Mouse (Mus musculus) cerebellum, postnatal 36 days (tissue): ENCODE results near the gene Aurkaip1.
"Not testable (repeated sequence)": the region's sequence is repeated elsewhere in the genome, so short reads cannot be mapped to it uniquely, and the experiment has no call there.

Experiments
- DNase-seq, 2 experiments: peaks; one replicate each; pipeline ENCODE4 v3.0.0; 2021 to 2022; ENCODE audit warnings: mixed read lengths in 2 of 2

Aurkaip1 gene

GRCm38 (mm10) chr4:155831205-155831766 lies at the start of gene Aurkaip1:
Gene Aurkaip1 (plus strand): TSS chr4:155831272.
- peak; percentile 95 to 96 for DNase-seq

- DNase-seq, result no peak
Measured at GRCm38 (mm10) chr4:155783486-155784080, 47.5 kb upstream of the Aurkaip1 start.

- DNase-seq, result peak; percentile 79 to 80
Measured at GRCm38 (mm10) chr4:155784081-155784701, 46.9 kb upstream of the Aurkaip1 start.

GRCm38 (mm10) chr4:155785246-155785645 lies 45.8 kb upstream of the Aurkaip1 start:
- no peak for DNase-seq

GRCm38 (mm10) chr4:155785819-155786218 lies 45.3 kb upstream of the Aurkaip1 start, which contains the start of gene Tmem88b:
Gene Tmem88b (minus strand): TSS chr4:155785874.
- DNase-seq, result no peak

GRCm38 (mm10) chr4:155788300-155788699 lies 42.8 kb upstream of the Aurkaip1 start:
- no peak for DNase-seq

GRCm38 (mm10) chr4:155788833-155789232 lies 42.2 kb upstream of the Aurkaip1 start:
- DNase-seq, result not testable (repeated sequence)

GRCm38 (mm10) chr4:155790021-155790489 lies 41.0 kb upstream of the Aurkaip1 start, which contains the start of gene Ankrd65:
Gene Ankrd65 (plus strand): TSS chr4:155790439.
- no peak for DNase-seq

- no peak for DNase-seq
Measured at GRCm38 (mm10) chr4:155790650-155791161, 40.4 kb upstream of the Aurkaip1 start.

- DNase-seq, result no peak
Measured at GRCm38 (mm10) chr4:155791240-155791933, 39.7 kb upstream of the Aurkaip1 start.

- no peak for DNase-seq
Measured at GRCm38 (mm10) chr4:155793730-155794129, 37.3 kb upstream of the Aurkaip1 start.

GRCm38 (mm10) chr4:155802075-155802474 lies 29.0 kb upstream of the Aurkaip1 start:
- no peak for DNase-seq

GRCm38 (mm10) chr4:155802741-155803339 lies 28.2 kb upstream of the Aurkaip1 start, which contains the start of gene Mrpl20:
Gene Mrpl20 (plus strand): TSS chr4:155802878.
- DNase-seq, result no peak

- DNase-seq, result peak; percentile 96 to 99
Measured at GRCm38 (mm10) chr4:155803340-155804041, 27.6 kb upstream of the Aurkaip1 start.

GRCm38 (mm10) chr4:155807841-155808240 lies 23.2 kb upstream of the Aurkaip1 start:
- no peak for DNase-seq

- DNase-seq, result peak; percentile 87 to 93
Measured at GRCm38 (mm10) chr4:155811929-155812664, 19.0 kb upstream of the Aurkaip1 start, which contains the start of gene Ccnl2. Gene Ccnl2 (plus strand): TSS chr4:155812489.

GRCm38 (mm10) chr4:155812665-155813181 lies 18.3 kb upstream of the Aurkaip1 start:
- no peak for DNase-seq

GRCm38 (mm10) chr4:155817533-155817932 lies 13.5 kb upstream of the Aurkaip1 start:
- no peak for DNase-seq

- DNase-seq, result no peak
Measured at GRCm38 (mm10) chr4:155821025-155821424, 10.0 kb upstream of the Aurkaip1 start.

GRCm38 (mm10) chr4:155823443-155823842 lies 7.6 kb upstream of the Aurkaip1 start:
- no peak for DNase-seq

- DNase-seq, result no peak
Measured at GRCm38 (mm10) chr4:155829866-155830265, 1.2 kb upstream of the Aurkaip1 start.
